ENCODE assay signal across 15 mouse cellular contexts in the genomic region with DNA sequence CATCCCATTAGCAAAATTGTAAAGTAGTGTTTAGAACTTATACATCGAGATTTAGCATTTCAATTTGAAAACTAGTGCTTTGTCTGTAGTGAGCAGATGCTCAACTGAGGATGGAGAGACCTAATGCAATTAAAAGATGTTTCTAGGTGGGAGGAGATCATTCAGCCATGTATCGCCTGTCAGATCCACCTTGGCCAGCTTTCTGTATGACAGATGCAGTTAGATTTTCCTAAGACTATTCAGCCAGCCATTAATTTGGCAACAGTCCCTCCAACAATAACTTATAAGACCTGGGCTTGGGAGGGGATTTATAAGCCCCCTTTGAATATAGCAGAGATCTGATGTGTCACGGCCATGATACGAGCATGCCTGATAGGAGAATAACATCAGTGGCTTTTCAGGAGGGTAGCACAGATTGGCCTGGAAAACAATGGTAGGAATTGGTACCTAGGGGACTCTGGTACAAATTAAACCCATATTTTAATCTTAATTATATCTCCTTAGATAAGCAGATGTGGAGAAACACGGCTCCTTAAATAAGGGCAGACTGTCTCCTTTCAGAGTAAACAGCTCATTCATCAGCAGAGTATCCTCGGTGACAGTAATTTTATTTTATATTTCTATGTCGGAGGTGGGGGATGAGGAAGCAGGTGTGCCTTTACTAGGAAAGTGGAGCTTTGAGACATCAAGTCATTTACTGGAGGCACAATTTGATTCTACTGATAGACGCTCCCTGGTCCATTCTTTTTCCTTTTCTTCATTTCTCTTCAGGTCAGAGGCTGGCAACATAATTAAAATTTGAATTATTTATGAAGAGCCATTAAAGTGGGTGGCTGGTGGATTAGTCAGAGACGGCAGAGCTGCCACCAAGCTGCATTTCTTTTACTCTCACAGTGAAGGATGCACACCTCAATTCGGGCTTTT.
DNase-seq lines count a peak whose midpoint lies in the region; ATAC-seq lines count a peak whose summit lies in the region.
"Had no signal": no experiment of that assay in that cellular context is flagged by ENCODE, and none has a peak within 500 bp of the region (broad histone marks: within the 10 kb centered on the region; RNA-seq: fewer than 3 reads in every experiment).

No protein-coding gene starts in this region.

- no peak overlapping the region for H3K4me2 ChIP-seq in hindbrain, embryonic 11.5 days (replicated peaks; ENCODE audit: low read depth, low read length)
- H3K4me2 ChIP-seq in midbrain, embryonic 14.5 days (ENCODE audit: low read length): peak overlapping the region; percentile 36
- H3K4me2 ChIP-seq: lung, embryonic 14.5 days had no signal

- no peaks in the 10 kb centered on the region for H3K4me1 ChIP-seq in hindbrain, embryonic 11.5 days (replicated peaks; ENCODE audit: control insufficient read depth, insufficient read depth, low read length)
- peaks cover 20% of the 10 kb centered on the region; the same call in 1 of the 2 replicates for H3K4me1 ChIP-seq in midbrain, embryonic 14.5 days (ENCODE audit: control insufficient read depth, insufficient read depth, low read length)

- no peak overlapping the region for H3K4me3 ChIP-seq in hindbrain, embryonic 11.5 days (ENCODE audit: low read depth, low read length)
- no peak overlapping the region for H3K4me3 ChIP-seq in midbrain, embryonic 14.5 days (replicated peaks; ENCODE audit: low read depth, low read length)
- H3K4me3 ChIP-seq: gastrocnemius, adult 2 months had no signal

- 67% methylated on average over 10 of the region's 10 CpGs for WGBS in hindbrain, embryonic 11.5 days
- WGBS in midbrain, embryonic 14.5 days: 23% methylated on average over 10 of the region's 10 CpGs

- no peaks in the 10 kb centered on the region for H3K9me3 ChIP-seq in hindbrain, embryonic 11.5 days (ENCODE audit: control insufficient read depth, low read length)
- no peaks in the 10 kb centered on the region for H3K9me3 ChIP-seq in midbrain, embryonic 14.5 days (ENCODE audit: control insufficient read depth, low read length)

- peak; percentile 34 for DNase-seq in cerebellum, adult 9-10 months
- DNase-seq in cerebellum, adult 18-20 months: no peak
- DNase-seq in brain, adult 2 months (ENCODE audit: low read depth, low spot score): peak; percentile 45
- DNase-seq in hindbrain, embryonic 11.5 days (ENCODE audit: low spot score): peak; percentile 20
- DNase-seq in midbrain, embryonic 14.5 days: peak; percentile 69
- DNase-seq in adrenal gland, postnatal 10 days: no peak
- no peak for DNase-seq in layer of hippocampus, postnatal 10 days (ENCODE audit: low spot score in 2 of 2)
- no peak for DNase-seq in layer of hippocampus, adult 8-10 months (ENCODE audit: low spot score in 2 of 2)
- DNase-seq: adrenal gland, postnatal 25 days; gastrocnemius, adult 2 months; heart, postnatal 4 days; kidney, adult 2 months; kidney, postnatal 4 days; lung, embryonic 14.5 days; right cerebral cortex, postnatal 14 days had no signal

- H3K36me3 ChIP-seq in hindbrain, embryonic 11.5 days (ENCODE audit: control insufficient read depth, insufficient read depth, low read length): no peaks in the 10 kb centered on the region
- no peaks in the 10 kb centered on the region for H3K36me3 ChIP-seq in midbrain, embryonic 14.5 days (ENCODE audit: control insufficient read depth, insufficient read depth, low read length)

- no peaks in the 10 kb centered on the region for H3K27me3 ChIP-seq in hindbrain, embryonic 11.5 days (ENCODE audit: control insufficient read depth, insufficient read depth, low read length)
- H3K27me3 ChIP-seq in midbrain, embryonic 14.5 days (ENCODE audit: control insufficient read depth, insufficient read depth, low read length): no peaks in the 10 kb centered on the region

- peak overlapping the region; percentile 68 for H3K27ac ChIP-seq in hindbrain, embryonic 11.5 days (ENCODE audit: low read depth, low read length)
- peak overlapping the region; percentile 77 for H3K27ac ChIP-seq in midbrain, embryonic 14.5 days (replicated peaks; ENCODE audit: low read depth, low read length)
- H3K27ac ChIP-seq: gastrocnemius, adult 2 months had no signal

- ATAC-seq in hindbrain, embryonic 11.5 days (ENCODE audit: low FRiP score): peak; percentile 86
- peak; percentile 81 for ATAC-seq in midbrain, embryonic 14.5 days (ENCODE audit: low FRiP score, low TSS enrichment)

- no peak overlapping the region for H3K9ac ChIP-seq in hindbrain, embryonic 11.5 days (ENCODE audit: low read depth, low read length)
- H3K9ac ChIP-seq in midbrain, embryonic 14.5 days (replicated peaks; ENCODE audit: low read length): no peak overlapping the region
- H3K9ac ChIP-seq: lung, embryonic 14.5 days had no signal

Comparison
In these comparisons a context has a peak if more than half of its experiments do, and no peak if none do; other contexts are left out.
1. DNase-seq: peak in cerebellum, adult 9-10 months (single experiment), brain, adult 2 months (single experiment), hindbrain, embryonic 11.5 days (single experiment) and midbrain, embryonic 14.5 days (single experiment); none in cerebellum, adult 18-20 months (0 of 2), adrenal gland, postnatal 10 days (single experiment), layer of hippocampus, postnatal 10 days (0 of 2) and layer of hippocampus, adult 8-10 months (0 of 2).